Mouse (Mus musculus) intestine, postnatal 0 days (tissue): ENCODE data around the gene Ntn1. TPM values are rescaled to one million over a fixed set of nuclear protein-coding genes. Genes with fewer than 3 reads are reported as not detected.

ENCODE experiments used
- ATAC-seq: fragments of 200-750 bp; cut with Nextera tagmentation; 2 replicates; pipeline ENCODE4 v1.8.0; 2017; ENCODE audit warnings: mild to moderate bottlenecking, moderate TSS enrichment, moderate library complexity
- H3K27ac ChIP-seq: fragments of 300-500 bp; sonication (generic); 2 replicates; pipeline ENCODE4 v1.5.1; 2014; ENCODE audit warnings: mild to moderate bottlenecking, low read depth, low read length, moderate library complexity
- H3K27me3 ChIP-seq: fragments of 300-500 bp; sonication (generic); replicated peaks from 2 replicates; pipeline ENCODE4 v1.6.1; 2014; ENCODE audit warnings: low read length, mixed read lengths; ENCODE audit not compliant: control insufficient read depth, insufficient read depth
- H3K36me3 ChIP-seq: fragments of 300-500 bp; sonication (generic); 2 replicates; pipeline ENCODE4 v1.6.1; 2014; ENCODE audit warnings: mild to moderate bottlenecking, moderate library complexity; ENCODE audit not compliant: control insufficient read depth, insufficient read depth
- H3K4me1 ChIP-seq: fragments of 300-500 bp; sonication (generic); replicated peaks from 2 replicates; pipeline ENCODE4 v1.6.1; 2014; ENCODE audit warnings: antibody characterized with exemption, low read length, mixed read lengths; ENCODE audit not compliant: control insufficient read depth, insufficient read depth
- H3K4me2 ChIP-seq: fragments of 300-500 bp; sonication (generic); replicated peaks from 2 replicates; pipeline ENCODE4 v1.6.1; 2014; ENCODE audit warnings: low read depth, mild to moderate bottlenecking, moderate library complexity
- H3K4me3 ChIP-seq: fragments of 300-500 bp; sonication (generic); 2 replicates; pipeline ENCODE4 v1.5.1; 2014; ENCODE audit warnings: low read depth, low read length
- H3K9ac ChIP-seq: fragments of 300-500 bp; sonication (generic); 2 replicates; pipeline ENCODE4 v1.6.1; 2014; ENCODE audit warnings: mild to moderate bottlenecking, low read depth, low read length
- H3K9me3 ChIP-seq: fragments of 300-500 bp; sonication (generic); 2 replicates; pipeline ENCODE4 v1.6.1; 2016; ENCODE audit warnings: mixed run types; ENCODE audit not compliant: control insufficient read depth
- CTCF ChIP-seq: sonication (generic); IDR thresholded peaks from 2 replicates; pipeline ENCODE4 v1.5.1; 2016; ENCODE audit warnings: low read depth, mild to moderate bottlenecking, control low read depth, antibody characterized with exemption, moderate library complexity
- WGBS: fragments of 180-500 bp; shearing (Covaris S2); extraction: QIAGEN DNeasy Blood & Tissue Kit; methylation state at CpG from one replicate; pipeline ENCODE4 v1.1.7; 2014; 5-methylcytosine and 5-hydroxymethylcytosine counted together
- polyA plus RNA-seq: library from polyadenylated mRNA; unstranded; fragments of >200 nt; fragmentation: Nextera tagmentation; extraction: Ambion mirVana; gene quantifications from 2 replicates; pipeline ENCODE4 v1.2.1, GENCODE M21; 2015

Gene Ntn1
- polyA plus RNA-seq, 1 experiment from 2014 or later, result 8.8 TPM

DNA sequence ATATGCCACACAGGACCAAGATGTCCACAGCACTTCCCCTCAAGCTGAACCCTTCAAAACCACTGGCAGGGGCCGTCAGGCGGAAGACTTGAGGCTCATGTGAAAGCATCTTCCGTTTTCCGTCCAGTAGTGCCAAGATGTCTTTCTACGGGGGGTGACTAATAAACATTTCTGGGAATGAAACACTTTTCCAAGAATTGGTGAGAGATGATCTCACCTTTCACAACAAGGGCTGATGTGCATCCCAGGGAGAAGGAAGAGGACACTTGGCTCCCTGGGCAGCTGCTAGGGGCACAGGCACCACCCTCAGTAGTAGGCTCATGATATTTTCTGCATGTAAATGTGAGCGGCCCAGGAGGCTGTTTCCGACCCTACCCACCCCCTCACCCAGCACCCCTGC is 178.4 kb downstream of the Ntn1 start:
- H3K4me2 ChIP-seq, result no peak overlapping the region
- no peak for ATAC-seq
- no peaks in the 10 kb centered on the region for H3K9me3 ChIP-seq
- H3K27me3 ChIP-seq, result no peaks in the 10 kb centered on the region
- H3K4me1 ChIP-seq, result no peaks in the 10 kb centered on the region
- H3K36me3 ChIP-seq, result no peaks in the 10 kb centered on the region
- WGBS, result 77% methylated on average over 7 of the region's 7 CpGs
- no peak overlapping the region for H3K4me3 ChIP-seq
- no peak overlapping the region for H3K27ac ChIP-seq
- no peak overlapping the region for H3K9ac ChIP-seq
- TF ChIP-seq CTCF, result no peak

DNA sequence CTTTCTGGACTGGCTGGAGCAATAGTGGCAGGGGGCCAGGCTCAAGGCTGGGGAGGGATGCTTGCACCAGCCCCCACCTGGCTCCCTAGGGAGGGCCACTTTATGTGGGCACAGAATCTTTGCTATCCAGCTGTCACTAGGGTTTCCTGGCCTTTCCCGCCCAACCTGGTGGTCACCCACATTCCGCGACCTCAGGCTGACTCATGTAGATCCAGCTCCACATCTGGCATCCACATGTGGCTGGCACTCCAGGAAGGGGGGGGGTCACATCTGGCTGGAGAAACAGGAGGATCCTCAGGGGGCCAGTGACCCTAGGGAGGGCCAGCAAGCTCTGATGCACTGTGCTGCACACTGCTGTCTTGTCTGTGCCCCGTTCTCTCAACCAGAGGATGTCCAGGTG is 179.9 kb downstream of the Ntn1 start:
- peaks cover 7% of the 10 kb centered on the region; the same call in 1 of the 2 replicates for H3K4me1 ChIP-seq
- 86% methylated on average over 4 of the region's 4 CpGs for WGBS
- ATAC-seq, result no peak
- no peak overlapping the region for H3K27ac ChIP-seq
- H3K9me3 ChIP-seq, result no peaks in the 10 kb centered on the region
- no peak overlapping the region for H3K4me2 ChIP-seq
- no peaks in the 10 kb centered on the region for H3K27me3 ChIP-seq
- TF ChIP-seq CTCF, result no peak
- H3K36me3 ChIP-seq, result no peaks in the 10 kb centered on the region
- H3K9ac ChIP-seq, result no peak overlapping the region
- no peak overlapping the region for H3K4me3 ChIP-seq

DNA sequence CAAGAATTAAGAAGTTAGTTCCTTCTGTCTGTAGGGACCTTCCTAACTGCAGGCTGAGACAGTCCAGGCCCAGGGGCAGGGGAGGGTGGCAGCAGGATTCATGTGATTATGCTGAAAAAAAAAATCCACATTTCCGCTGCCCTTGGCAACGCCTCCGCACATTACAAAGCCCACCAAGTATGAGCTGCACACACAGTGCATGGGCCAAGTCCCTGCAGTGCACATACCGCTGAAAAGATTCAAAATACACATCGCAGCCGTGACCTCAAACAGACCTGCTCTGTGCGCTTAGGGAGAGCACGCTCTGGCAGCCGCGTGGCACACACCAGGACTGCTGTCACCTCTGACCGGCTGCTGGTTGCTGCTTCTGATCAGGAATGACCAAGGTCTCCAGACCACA is 184.6 kb downstream of the Ntn1 start:
- 52% methylated on average over 11 of the region's 11 CpGs for WGBS
- no peak overlapping the region for H3K4me2 ChIP-seq
- H3K4me1 ChIP-seq, result peaks cover 13% of the 10 kb centered on the region; the same call in 1 of the 2 replicates
- no peaks in the 10 kb centered on the region for H3K27me3 ChIP-seq
- H3K27ac ChIP-seq, result no peak overlapping the region
- no peak overlapping the region for H3K9ac ChIP-seq
- H3K9me3 ChIP-seq, result no peaks in the 10 kb centered on the region
- ATAC-seq, result no peak
- no peak for TF ChIP-seq CTCF
- 0 out of 2 replicates have a peak, but pooled peaks cover 3% of the 10 kb centered on the region for H3K36me3 ChIP-seq
- no peak overlapping the region for H3K4me3 ChIP-seq

DNA sequence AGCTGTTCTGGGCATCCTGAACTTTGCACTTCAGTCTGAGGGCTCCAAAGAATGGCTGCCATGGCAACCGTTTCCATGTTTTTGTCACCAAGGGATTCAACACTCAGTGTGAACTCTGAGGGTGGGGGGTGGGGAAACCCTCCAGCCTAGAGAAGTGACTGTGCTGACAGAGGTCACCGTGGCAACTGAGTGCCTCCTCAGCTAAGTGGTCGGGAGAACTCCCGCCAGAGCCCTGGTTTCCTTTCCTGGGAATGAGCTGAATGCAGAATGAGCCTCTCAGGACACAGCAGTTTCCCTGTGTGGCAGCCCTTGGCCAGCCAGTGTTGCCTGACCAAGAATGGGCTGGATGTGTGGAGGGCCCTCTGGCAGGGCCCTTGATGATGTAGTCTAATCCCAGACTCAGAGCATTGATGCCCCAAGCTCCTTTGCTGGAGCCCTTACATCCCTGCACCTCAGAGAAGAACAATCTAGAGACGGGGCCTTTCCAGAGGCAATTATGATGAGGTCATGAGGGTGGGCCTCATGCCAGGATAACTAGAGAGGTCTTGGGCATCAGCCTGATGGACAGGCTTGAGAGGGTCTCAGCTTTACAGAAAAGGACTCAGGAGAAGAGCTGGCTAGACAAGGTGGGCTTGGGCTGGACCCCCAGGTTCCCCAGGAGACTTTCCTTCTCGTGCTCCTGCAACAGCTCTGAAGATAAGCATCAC is 185.3 kb downstream of the Ntn1 start:
- Histone ChIP-seq H3K9ac (no peak overlapping the region), H3K27ac (no peak overlapping the region)
- no peak for TF ChIP-seq CTCF

DNA sequence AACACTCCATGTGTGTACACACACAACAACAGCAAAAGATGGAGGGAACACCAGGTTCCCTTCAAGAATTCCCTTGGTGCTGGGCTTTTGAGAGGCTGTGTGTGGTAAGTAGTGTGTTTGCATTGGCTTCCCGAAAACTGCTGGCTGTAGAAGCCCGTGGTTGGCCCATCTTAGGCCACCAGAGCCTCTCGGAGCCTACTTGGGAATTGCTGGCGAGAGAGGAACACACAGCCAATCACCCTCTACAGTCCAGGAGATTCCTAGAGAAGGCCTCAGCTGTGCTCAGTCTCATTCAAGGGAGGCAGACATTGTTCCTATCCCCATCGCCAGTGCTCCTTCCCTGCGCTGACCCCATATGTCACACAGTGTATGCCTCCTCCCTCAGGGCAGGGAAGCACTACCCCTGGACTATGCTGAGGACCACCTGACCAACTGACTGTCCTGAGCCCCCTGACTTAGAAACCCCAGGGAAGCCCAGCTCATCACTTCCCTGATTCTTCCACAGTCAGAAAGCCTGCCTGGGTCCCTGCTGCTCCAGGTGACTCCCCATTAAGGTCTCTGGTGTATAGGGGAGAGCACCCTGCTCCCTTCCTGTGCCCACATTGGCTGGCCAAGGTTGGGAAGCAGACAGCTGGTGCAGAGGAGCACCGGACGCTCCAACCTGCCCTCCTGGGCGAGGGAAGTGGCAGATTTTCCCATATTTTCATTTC is 186.0 kb downstream of the Ntn1 start:
- Histone ChIP-seq H3K36me3 (0 out of 2 replicates have a peak, but pooled peaks cover 3% of the 10 kb centered on the region), H3K27me3 (no peaks in the 10 kb centered on the region), H3K4me3 (no peak overlapping the region), H3K4me2 (no peak overlapping the region), H3K9ac (no peak overlapping the region), H3K4me1 (peaks cover 13% of the 10 kb centered on the region; the same call in 1 of the 2 replicates), H3K9me3 (no peaks in the 10 kb centered on the region), H3K27ac (no peak overlapping the region)
- no peak for TF ChIP-seq CTCF
- 85% methylated on average over 9 of the region's 9 CpGs for WGBS
- no peak for ATAC-seq

More for the DNA sequence above, 185.3 kb downstream of the Ntn1 start:
- 0 out of 2 replicates have a peak, but pooled peaks cover 3% of the 10 kb centered on the region for H3K36me3 ChIP-seq
- no peak overlapping the region for H3K4me3 ChIP-seq
- no peak overlapping the region for H3K4me2 ChIP-seq
- no peaks in the 10 kb centered on the region for H3K27me3 ChIP-seq
- no peak for ATAC-seq
- peaks cover 13% of the 10 kb centered on the region; the same call in 1 of the 2 replicates for H3K4me1 ChIP-seq
- H3K9me3 ChIP-seq, result no peaks in the 10 kb centered on the region
- 41% methylated on average over 6 of the region's 6 CpGs for whole genome bisulfite sequencing

DNA sequence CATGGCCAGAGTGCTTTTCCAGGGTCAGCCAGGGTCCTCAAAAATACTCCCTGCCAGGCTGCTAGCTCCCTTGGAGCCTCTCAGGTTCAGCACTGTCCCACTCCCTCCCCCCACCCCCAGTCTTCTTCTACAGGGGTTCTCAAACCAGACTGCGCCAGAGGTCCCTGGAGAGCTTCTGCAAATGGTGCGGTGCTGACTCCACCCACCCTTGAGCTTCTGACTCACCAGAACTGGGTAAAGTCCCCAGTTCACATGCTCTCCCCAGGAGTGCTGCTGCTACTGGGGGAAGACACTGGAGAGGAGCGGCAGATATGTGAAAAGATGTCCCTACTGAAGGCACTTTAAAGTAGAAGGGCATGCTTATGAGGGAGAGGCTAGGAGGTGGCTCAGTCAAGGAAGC is 186.7 kb downstream of the Ntn1 start:
- Histone ChIP-seq H3K4me1 (peaks cover 13% of the 10 kb centered on the region; the same call in 1 of the 2 replicates), H3K27ac (no peak overlapping the region), H3K4me2 (no peak overlapping the region), H3K27me3 (no peaks in the 10 kb centered on the region), H3K9ac (no peak overlapping the region), H3K9me3 (no peaks in the 10 kb centered on the region), H3K4me3 (no peak overlapping the region), H3K36me3 (0 out of 2 replicates have a peak, but pooled peaks cover 3% of the 10 kb centered on the region)
- WGBS, result 37% methylated on average over 3 of the region's 3 CpGs
- TF ChIP-seq CTCF, result no peak
- ATAC-seq, result no peak
